Mouse (Mus musculus): ENCODE results near the gene Gpsm3.

DNA sequence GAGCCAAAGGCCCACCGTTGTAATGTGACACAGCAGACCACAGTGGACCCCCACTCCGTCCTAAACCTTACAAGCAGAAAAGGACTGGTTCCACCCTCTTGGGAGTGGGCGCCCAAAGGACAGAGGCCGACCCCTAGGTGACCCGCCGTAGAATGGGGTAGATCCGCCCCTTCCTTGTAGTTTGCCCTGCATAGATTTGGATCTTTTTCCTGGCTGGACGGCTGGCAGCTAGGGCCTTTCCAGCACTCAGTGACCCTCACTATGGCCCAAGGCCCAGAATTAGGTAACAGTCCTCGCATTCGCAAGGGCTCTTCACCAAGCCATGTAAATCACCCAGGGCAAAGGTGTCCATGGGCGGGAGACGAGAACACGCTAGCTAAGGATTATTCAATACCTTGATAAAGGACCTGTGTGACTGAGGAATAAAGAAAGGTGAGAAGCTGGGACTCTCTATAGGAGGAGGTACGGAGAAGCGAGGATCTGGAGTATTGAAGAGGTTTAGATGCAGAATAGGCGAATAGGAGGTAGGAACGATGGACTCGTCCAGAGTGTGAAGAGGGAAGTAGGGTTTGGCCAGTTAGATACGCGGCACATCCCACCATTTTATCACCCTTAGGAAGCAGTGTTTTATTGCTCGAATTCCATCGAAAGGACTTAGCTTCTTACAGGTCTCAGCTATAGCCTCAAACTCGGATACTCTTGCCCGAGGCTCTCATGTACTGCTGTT lies 15.1 kb downstream of the Gpsm3 start:
- TF ChIP-seq CTCF (IDR thresholded peaks at IDR 0.05; ENCODE audit: low read depth) (no peak), EP300 (IDR thresholded peaks at IDR 0.05; ENCODE audit: low read depth) (no peak)

Data from heart, postnatal 0 days (tissue).